ENCODE assay signal across 22 mouse cellular contexts in genomic region chr1:54355485-54355884, GRCm38 (mm10).
DNase-seq lines count a peak whose midpoint lies in the region; ATAC-seq lines count a peak whose summit lies in the region.
"Had no signal": no experiment of that assay in that cellular context is flagged by ENCODE, and none has a peak within 500 bp of the region (broad histone marks: within the 10 kb centered on the region; RNA-seq: fewer than 3 reads in every experiment).

No protein-coding gene starts in this region.

- no peaks in the 10 kb centered on the region for H3K9me3 ChIP-seq in heart, embryonic 10.5 days
- H3K9me3 ChIP-seq in heart, embryonic 16.5 days (replicated peaks; ENCODE audit: control insufficient read depth, low read length): no peaks in the 10 kb centered on the region
- no peaks in the 10 kb centered on the region for H3K9me3 ChIP-seq in hindbrain, embryonic 16.5 days (ENCODE audit: control insufficient read depth, low read length)
- H3K9me3 ChIP-seq: forebrain, embryonic 13.5 days; G1E; liver, embryonic 13.5 days; midbrain, embryonic 15.5 days had no signal

- no peak overlapping the region for H3K4me2 ChIP-seq in heart, embryonic 16.5 days (ENCODE audit: low read depth, low read length)
- no peak overlapping the region for H3K4me2 ChIP-seq in hindbrain, embryonic 16.5 days (ENCODE audit: low read length)
- H3K4me2 ChIP-seq: forebrain, embryonic 13.5 days; liver, embryonic 13.5 days; midbrain, embryonic 15.5 days had no signal

- no peaks in the 10 kb centered on the region for H3K4me1 ChIP-seq in heart, embryonic 10.5 days
- peaks cover 5% of the 10 kb centered on the region; the same call in 1 of the 2 replicates for H3K4me1 ChIP-seq in heart, embryonic 16.5 days (ENCODE audit: control insufficient read depth, insufficient read depth, low read length)
- no peaks in the 10 kb centered on the region for H3K4me1 ChIP-seq in hindbrain, embryonic 16.5 days (ENCODE audit: control insufficient read depth, insufficient read depth, low read depth, low read length)
- H3K4me1 ChIP-seq: forebrain, embryonic 13.5 days; liver, embryonic 13.5 days; midbrain, embryonic 15.5 days had no signal

- WGBS in heart, embryonic 10.5 days: 44% methylated on average over 5 of the region's 5 CpGs
- WGBS in heart, embryonic 16.5 days: 33% methylated on average over 5 of the region's 5 CpGs
- WGBS in hindbrain, embryonic 16.5 days: 75% methylated on average over 5 of the region's 5 CpGs

- DNase-seq in cerebellum, postnatal 14 days: peak; percentile 14 to 15
- DNase-seq in cerebellum, postnatal 36 days: no peak
- no peak for DNase-seq in heart, embryonic 10.5 days (ENCODE audit: low spot score)
- no peak for DNase-seq in natural killer cell, adult 2 months (ENCODE audit: low spot score in 2 of 2)
- DNase-seq: adrenal gland, adult 8-10 months; cerebellum, adult 2 months; cerebellum, postnatal 25 days; gastrocnemius, postnatal 10 days; kidney, postnatal 10 days; layer of hippocampus, postnatal 36 days; left cerebral cortex, postnatal 4 days; liver, embryonic 13.5 days; lung, adult 18-20 months; right cerebral cortex, adult 18-20 months had no signal

- peak; percentile 23; the same call in 1 of the 2 replicates for ATAC-seq in heart, embryonic 16.5 days (replicated peaks; ENCODE audit: extremely low read depth, insufficient read depth, low FRiP score)
- 0 out of 4 replicates have a peak, but pooled peaks have one; percentile 27 to 39 for ATAC-seq in hematopoietic stem cell, adult 5-6 weeks (replicated peaks in 1 of 2; ENCODE audit: insufficient read depth in 1 of 2, low FRiP score in 2 of 2, low TSS enrichment in 1 of 2, low read depth in 1 of 2, poor library complexity in 2 of 2, severe bottlenecking in 2 of 2)
- no peak for ATAC-seq in hindbrain, embryonic 16.5 days
- ATAC-seq: forebrain, embryonic 13.5 days; intestine, postnatal 0 days; lung, postnatal 0 days; midbrain, embryonic 15.5 days had no signal

- H3K9ac ChIP-seq in heart, embryonic 16.5 days (ENCODE audit: low read length): no peak overlapping the region
- H3K9ac ChIP-seq in hindbrain, embryonic 16.5 days (ENCODE audit: low read depth, low read length): no peak overlapping the region
- H3K9ac ChIP-seq: forebrain, embryonic 13.5 days; liver, embryonic 13.5 days; midbrain, embryonic 15.5 days had no signal

- H3K27me3 ChIP-seq in heart, embryonic 10.5 days (ENCODE audit: insufficient read depth, poor library complexity, severe bottlenecking): no peaks in the 10 kb centered on the region
- no peaks in the 10 kb centered on the region for H3K27me3 ChIP-seq in heart, embryonic 16.5 days (ENCODE audit: control insufficient read depth, insufficient read depth, low read length)
- H3K27me3 ChIP-seq in hindbrain, embryonic 16.5 days (replicated peaks; ENCODE audit: control insufficient read depth, insufficient read depth, low read length): no peaks in the 10 kb centered on the region
- H3K27me3 ChIP-seq: forebrain, embryonic 13.5 days; liver, embryonic 13.5 days; midbrain, embryonic 15.5 days had no signal

- H3K4me3 ChIP-seq in heart, embryonic 10.5 days: no peak overlapping the region
- H3K4me3 ChIP-seq in heart, embryonic 16.5 days (ENCODE audit: low read length): no peak overlapping the region
- no peak overlapping the region for H3K4me3 ChIP-seq in hindbrain, embryonic 16.5 days (ENCODE audit: low read length)
- H3K4me3 ChIP-seq: forebrain, embryonic 13.5 days; liver, embryonic 13.5 days; midbrain, embryonic 15.5 days had no signal

- H3K36me3 ChIP-seq in heart, embryonic 10.5 days: no peaks in the 10 kb centered on the region
- no peaks in the 10 kb centered on the region for H3K36me3 ChIP-seq in heart, embryonic 16.5 days (ENCODE audit: control insufficient read depth, insufficient read depth)
- H3K36me3 ChIP-seq in hindbrain, embryonic 16.5 days (ENCODE audit: control insufficient read depth, insufficient read depth, low read length): no peaks in the 10 kb centered on the region
- H3K36me3 ChIP-seq: G1E; liver, embryonic 13.5 days; midbrain, embryonic 15.5 days had no signal

- peak overlapping the region; percentile 59; the same call in 1 of the 2 replicates for H3K27ac ChIP-seq in heart, embryonic 10.5 days
- H3K27ac ChIP-seq in heart, embryonic 16.5 days (ENCODE audit: low read length): peak overlapping the region; percentile 32; the same call in 1 of the 2 replicates
- H3K27ac ChIP-seq in hindbrain, embryonic 16.5 days (ENCODE audit: low read depth, low read length): no peak overlapping the region
- H3K27ac ChIP-seq: forebrain, embryonic 13.5 days; liver, embryonic 13.5 days; midbrain, embryonic 15.5 days had no signal

Comparison
In these comparisons a context has a peak if more than half of its experiments do, and no peak if none do; other contexts are left out.
1. DNase-seq: peak in cerebellum, postnatal 14 days (2 of 2); none in cerebellum, postnatal 36 days (0 of 2), heart, embryonic 10.5 days (single experiment) and natural killer cell, adult 2 months (0 of 2).